Mouse (Mus musculus) R1 (cell line): ENCODE results near the gene Chrm5.

Source experiments
- DNase-seq: peaks from one replicate; pipeline ENCODE4 v3.0.0-alpha.2; 2018; ENCODE audit warnings: low read depth, low spot score

The Chrm5 gene

GRCm38 (mm10) chr2:112430403-112430802 is 50.2 kb downstream of the Chrm5 start:
- DNase-seq: no peak

DNA sequence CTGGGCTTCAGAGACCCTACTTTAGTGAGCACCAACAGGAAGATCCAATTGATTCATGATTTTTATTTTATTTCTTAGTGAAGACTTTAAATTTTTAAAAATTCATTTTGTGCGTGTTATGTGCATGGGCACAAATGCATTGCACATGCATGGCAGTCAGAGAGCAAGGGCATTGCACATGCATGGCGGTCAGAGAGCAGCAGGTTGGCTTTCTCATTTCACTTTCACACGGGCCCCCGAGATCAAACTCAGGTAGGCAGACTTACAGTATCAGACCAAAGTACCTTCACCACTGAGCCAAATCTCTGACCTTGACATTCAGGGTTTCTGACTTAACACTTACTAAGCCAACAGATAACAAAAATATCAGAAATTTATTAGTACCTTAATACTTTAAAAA is 50.9 kb downstream of the Chrm5 start:
- DNase-seq: no peak
